Mouse (Mus musculus): ENCODE results near the gene Lilr4b.

- TF ChIP-seq CTCF (IDR thresholded peaks at IDR 0.05; ENCODE audit: insufficient read depth, low read length) (no peak), POLR2A (IDR thresholded peaks at IDR 0.05; ENCODE audit: borderline replicate concordance, extremely low read depth, low read depth, low read length) (no peak)
These were observed 26.7 kb upstream of the Lilr4b start for GRCm38 (mm10) chr10:51453616-51454298.
